Mouse (Mus musculus): ENCODE results near the gene Rin2.

- TF ChIP-seq CTCF (IDR thresholded peaks at IDR 0.05; ENCODE audit: control insufficient read depth, insufficient read depth, low read length) (no peak), POLR2A (IDR thresholded peaks at IDR 0.05; ENCODE audit: borderline replicate concordance, control insufficient read depth, low read depth, low read length) (no peak)
Measured at GRCm38 (mm10) chr2:145729414-145729813, 54.4 kb downstream of the Rin2 start.
